Mouse (Mus musculus) heart, postnatal 4 days (tissue): ENCODE data around the gene Nudt12. TPM values are rescaled to one million over a fixed set of nuclear protein-coding genes. Genes with fewer than 3 reads are reported as not detected.

Experiments used
- DNase-seq: peaks from one replicate; pipeline ENCODE4 v3.0.0; 2021
- total RNA-seq, 2 experiments: library from RNA; stranded (reverse); gene quantifications; 2 replicates each; pipeline ENCODE4 v1.2.3; 2021

Nudt12 gene
- 1 to 10 TPM; 5.1 to 8.5 TPM for total RNA-seq

- DNase-seq = peak; percentile 66
Measured at GRCm38 (mm10) chr17:59013091-59013459, at the start of gene Nudt12. Nudt12 (minus strand) TSS chr17:59013372.

GRCm38 (mm10) chr17:59053306-59053705, 40.1 kb upstream of the Nudt12 start:
- DNase-seq = no peak

- DNase-seq = no peak
Measured at GRCm38 (mm10) chr17:59039754-59040153, 26.6 kb upstream of the Nudt12 start.

GRCm38 (mm10) chr17:59033445-59033844, 20.3 kb upstream of the Nudt12 start:
- DNase-seq = no peak

GRCm38 (mm10) chr17:59026336-59026735, 13.2 kb upstream of the Nudt12 start:
- no peak for DNase-seq

- no peak for DNase-seq
Measured at GRCm38 (mm10) chr17:59024502-59024901, 11.3 kb upstream of the Nudt12 start.

- no peak for DNase-seq
Measured at GRCm38 (mm10) chr17:59023971-59024370, 10.8 kb upstream of the Nudt12 start.

GRCm38 (mm10) chr17:59018666-59019065, 5.5 kb upstream of the Nudt12 start:
- no peak for DNase-seq

GRCm38 (mm10) chr17:59012421-59013090, 616 bp downstream of the Nudt12 start:
- no peak for DNase-seq

GRCm38 (mm10) chr17:59011546-59012307, 1.4 kb downstream of the Nudt12 start:
- no peak for DNase-seq

GRCm38 (mm10) chr17:58991275-58991674, 21.9 kb downstream of the Nudt12 start, which contains the start of gene Pdzph1:
Pdzph1 (minus strand) TSS chr17:58991375.
- DNase-seq = no peak

- DNase-seq = no peak
Measured at GRCm38 (mm10) chr17:58973237-58973636, 39.9 kb downstream of the Nudt12 start.

GRCm38 (mm10) chr17:58959905-58960304, 53.3 kb downstream of the Nudt12 start:
- DNase-seq = peak; percentile 27

GRCm38 (mm10) chr17:58957055-58957454, 56.1 kb downstream of the Nudt12 start:
- no peak for DNase-seq

Other genes with a start within 250 kb of the Nudt12 start
- not detected for gene Pdzph1, start 22.0 kb downstream of the Nudt12 start, total RNA-seq